Mouse (Mus musculus) embryo, embryonic 10.5 days (tissue): ENCODE data around the gene Ggt1.

ENCODE experiments used
- DNase-seq: peaks from one replicate; pipeline ENCODE4 v3.0.0-alpha.2; 2015; ENCODE audit warnings: low spot score

Gene Ggt1

DNA sequence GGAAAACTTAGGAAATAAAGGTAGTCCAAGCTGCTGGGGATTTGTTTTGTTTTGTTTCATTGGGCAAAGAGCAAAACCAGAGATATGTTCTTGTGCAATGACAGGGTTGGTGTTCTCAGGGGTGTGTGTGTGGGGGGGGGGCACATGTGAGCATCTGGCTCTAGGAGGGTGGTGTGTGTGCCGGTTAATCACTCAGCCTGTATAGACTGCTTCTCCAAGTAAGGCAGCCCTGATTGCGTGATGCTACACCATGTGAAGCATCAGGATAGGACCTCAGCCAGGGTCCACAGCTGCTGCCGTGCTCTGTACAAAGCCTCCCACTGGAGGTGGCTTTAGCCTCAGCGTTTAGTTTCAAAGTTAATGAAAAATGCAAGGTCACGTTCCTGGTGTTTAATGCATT lies 71.6 kb downstream of the Ggt1 start:
- no peak for DNase-seq

- DNase-seq, result no peak
These were observed 72.3 kb downstream of the Ggt1 start for GRCm38 (mm10) chr10:75633576-75634139.

DNA sequence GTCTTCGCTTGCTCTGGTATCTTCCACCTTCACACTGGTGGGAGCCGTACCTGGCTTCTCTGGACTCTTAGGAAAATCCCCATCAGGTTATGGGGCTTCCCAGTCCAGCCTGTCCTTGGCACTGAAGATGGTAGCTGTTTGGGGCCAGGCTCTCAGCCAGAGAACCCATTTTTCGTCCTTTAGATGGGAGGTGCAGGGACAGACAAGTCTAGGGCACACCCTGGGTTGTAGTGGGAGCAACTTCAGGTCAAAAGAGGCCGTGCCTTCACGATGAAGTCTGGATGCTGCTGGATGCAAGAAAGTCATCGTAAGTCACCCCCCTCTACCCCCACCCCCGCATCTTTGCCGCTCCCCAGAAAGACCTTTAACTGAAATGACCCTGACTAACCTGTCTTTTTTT lies 73.2 kb downstream of the Ggt1 start:
- no peak for DNase-seq

- DNase-seq, result no peak
These were observed 73.8 kb downstream of the Ggt1 start for GRCm38 (mm10) chr10:75635019-75635692.

DNA sequence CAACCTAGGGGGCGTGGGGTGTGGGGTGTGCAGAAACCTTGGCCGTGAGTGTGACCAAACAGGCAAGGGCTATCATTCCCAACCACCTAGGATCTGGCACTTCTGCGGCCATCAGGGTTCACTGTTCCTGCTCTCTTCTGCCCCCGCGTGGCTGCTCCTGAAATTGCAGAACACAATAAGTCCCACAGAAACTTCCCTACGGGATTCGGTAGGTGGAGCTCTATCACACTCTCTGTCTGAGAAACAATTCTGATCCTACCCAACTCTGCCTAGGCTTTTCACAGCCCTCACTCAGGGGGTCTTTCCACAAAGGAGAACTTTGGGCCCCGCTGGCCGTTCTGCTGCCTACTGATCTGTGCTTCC lies 74.3 kb downstream of the Ggt1 start:
- DNase-seq, result peak; percentile 94
